Mouse (Mus musculus) layer of hippocampus, postnatal 36 days (tissue): ENCODE data around the gene Cdk5r1. TPM values are rescaled to one million over a fixed set of nuclear protein-coding genes. Genes with fewer than 3 reads are reported as not detected.
"Not testable (repeated sequence)": the region's sequence is repeated elsewhere in the genome, so short reads cannot be mapped to it uniquely, and the experiment has no call there.

Source experiments
- DNase-seq, 2 experiments: peaks; one replicate each; pipeline ENCODE4 v3.0.0; 2022
- total RNA-seq, 2 experiments: library from RNA; stranded (reverse); gene quantifications; 2 replicates each; pipeline ENCODE4 v1.2.3; 2021

Gene Cdk5r1
- 100 to 1,000 TPM; 226 to 242 TPM for total RNA-seq

GRCm38 (mm10) chr11:80476222-80477189 lies at the start of gene Cdk5r1:
TSS of gene Cdk5r1 (plus strand) at chr11:80477023.
- peak; percentile 85 to 90 for DNase-seq

- DNase-seq, result peak; percentile 93 to 95
Observed at GRCm38 (mm10) chr11:80428381-80429008, 48.3 kb upstream of the Cdk5r1 start, which contains the start of gene Psmd11. TSS of gene Psmd11 (plus strand) at chr11:80428615.

GRCm38 (mm10) chr11:80429009-80429475 lies 47.8 kb upstream of the Cdk5r1 start:
- peak in 1 of 2 experiments; percentile 38 for DNase-seq

GRCm38 (mm10) chr11:80429500-80430166 lies 47.2 kb upstream of the Cdk5r1 start:
- no peak for DNase-seq

GRCm38 (mm10) chr11:80430366-80430910 lies 46.4 kb upstream of the Cdk5r1 start:
- DNase-seq, result no peak

GRCm38 (mm10) chr11:80446916-80447315 lies 29.9 kb upstream of the Cdk5r1 start:
- DNase-seq, result no peak

GRCm38 (mm10) chr11:80449859-80450258 lies 27.0 kb upstream of the Cdk5r1 start:
- DNase-seq, result no peak

GRCm38 (mm10) chr11:80452242-80452641 lies 24.6 kb upstream of the Cdk5r1 start:
- no peak for DNase-seq

- no peak for DNase-seq
Observed at GRCm38 (mm10) chr11:80453198-80453597, 23.6 kb upstream of the Cdk5r1 start.

- not testable (repeated sequence) for DNase-seq
Observed at GRCm38 (mm10) chr11:80463605-80464130, 13.2 kb upstream of the Cdk5r1 start.

GRCm38 (mm10) chr11:80471836-80472605 lies 4.8 kb upstream of the Cdk5r1 start:
- no peak for DNase-seq

- no peak for DNase-seq
Observed at GRCm38 (mm10) chr11:80474175-80474691, 2.6 kb upstream of the Cdk5r1 start.

GRCm38 (mm10) chr11:80474846-80475245 lies 2.0 kb upstream of the Cdk5r1 start:
- no peak for DNase-seq

GRCm38 (mm10) chr11:80475544-80475943 lies 1.3 kb upstream of the Cdk5r1 start:
- DNase-seq, result no peak

- peak in 1 of 2 experiments; percentile 55 for DNase-seq
Observed at GRCm38 (mm10) chr11:80477341-80478199, 747 bp downstream of the Cdk5r1 start.

- no peak for DNase-seq
Observed at GRCm38 (mm10) chr11:80478694-80479412, 2.0 kb downstream of the Cdk5r1 start.

GRCm38 (mm10) chr11:80479425-80479824 lies 2.6 kb downstream of the Cdk5r1 start:
- no peak for DNase-seq

- DNase-seq, result no peak
Observed at GRCm38 (mm10) chr11:80479906-80480866, 3.4 kb downstream of the Cdk5r1 start.
